ENCODE assay signal across 8 mouse cellular contexts in the genomic region with DNA sequence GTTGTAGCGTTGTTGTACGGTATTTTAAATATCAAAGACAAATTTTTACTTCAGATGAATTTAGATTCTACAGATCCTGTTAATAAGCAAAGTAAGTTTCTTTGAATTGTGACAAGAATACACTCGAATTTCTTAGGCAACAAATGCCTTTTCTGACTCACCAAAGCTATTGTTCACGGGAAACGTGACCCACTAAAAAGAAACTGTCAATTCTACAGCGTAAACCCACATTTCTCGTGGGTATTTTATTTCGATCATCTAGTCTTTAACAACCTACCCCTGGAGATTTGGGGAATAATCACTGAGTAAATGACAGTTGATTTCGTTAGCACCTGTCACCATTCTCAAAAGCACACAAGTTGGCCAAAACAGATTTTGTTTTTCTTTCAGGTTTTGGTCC. TPM values are rescaled to one million over a fixed set of nuclear protein-coding genes. Genes with fewer than 3 reads are reported as not detected.
A peak's percentile ranks its signal among the peaks of the same experiment; 100 is the strongest.
DNase-seq lines count a peak whose midpoint lies in the region; ATAC-seq and TF ChIP-seq lines count a peak whose summit lies in the region.

No protein-coding gene starts in this region.

- no peaks in the 10 kb centered on the region for H3K36me3 ChIP-seq in embryonic facial prominence, embryonic 11.5 days (replicated peaks; ENCODE audit: control insufficient read depth, insufficient read depth, low read depth, low read length)
- H3K36me3 ChIP-seq in intestine, embryonic 14.5 days (ENCODE audit: control insufficient read depth, insufficient read depth, low read length): no peaks in the 10 kb centered on the region
- no peaks in the 10 kb centered on the region for H3K36me3 ChIP-seq in neural tube, embryonic 12.5 days

- H3K4me2 ChIP-seq in embryonic facial prominence, embryonic 11.5 days (ENCODE audit: low read depth, low read length): peak overlapping the region; percentile 63
- peak overlapping the region; percentile 89 for H3K4me2 ChIP-seq in intestine, embryonic 14.5 days (ENCODE audit: low read length)
- H3K4me2 ChIP-seq in neural tube, embryonic 12.5 days (replicated peaks): peak overlapping the region; percentile 71

- H3K27me3 ChIP-seq in embryonic facial prominence, embryonic 11.5 days (ENCODE audit: control insufficient read depth, insufficient read depth, low read length): no peaks in the 10 kb centered on the region
- no peaks in the 10 kb centered on the region for H3K27me3 ChIP-seq in intestine, embryonic 14.5 days (replicated peaks; ENCODE audit: control insufficient read depth, insufficient read depth, low read length)
- no peaks in the 10 kb centered on the region for H3K27me3 ChIP-seq in neural tube, embryonic 12.5 days (replicated peaks)

- WGBS in lung, adult 2 months: 2% methylated on average over 9 of the region's 9 CpGs
- 16% methylated on average over 9 of the region's 9 CpGs for WGBS in embryonic facial prominence, embryonic 11.5 days
- 11% methylated on average over 9 of the region's 9 CpGs for WGBS in intestine, embryonic 14.5 days
- WGBS in neural tube, embryonic 12.5 days: 9% methylated on average over 9 of the region's 9 CpGs

- ATAC-seq in embryonic facial prominence, embryonic 11.5 days (replicated peaks; ENCODE audit: insufficient number of reproducible peaks, low FRiP score, low TSS enrichment, low read depth): no peak
- no peak for ATAC-seq in intestine, embryonic 14.5 days (replicated peaks; ENCODE audit: low FRiP score, low TSS enrichment, low read depth)
- no peak for ATAC-seq in neural tube, embryonic 12.5 days (ENCODE audit: low FRiP score, low read depth)

- H3K4me1 ChIP-seq in lung, adult 2 months (ENCODE audit: control insufficient read depth, insufficient read depth, low read length): no peaks in the 10 kb centered on the region
- no peaks in the 10 kb centered on the region for H3K4me1 ChIP-seq in embryonic facial prominence, embryonic 11.5 days (ENCODE audit: control insufficient read depth, insufficient read depth, low read length)
- no peaks in the 10 kb centered on the region; the same call in 1 of the 2 replicates for H3K4me1 ChIP-seq in intestine, embryonic 14.5 days (replicated peaks; ENCODE audit: control insufficient read depth, insufficient read depth, low read length)
- H3K4me1 ChIP-seq in neural tube, embryonic 12.5 days: peaks cover 6% of the 10 kb centered on the region; the same call in 1 of the 2 replicates

- TF ChIP-seq POLR2A in lung, adult 2 months (IDR thresholded peaks at IDR 0.05; ENCODE audit: borderline replicate concordance, extremely low read depth, low read depth, low read length): no peak

- peak overlapping the region; percentile 100 for H3K9ac ChIP-seq in embryonic facial prominence, embryonic 11.5 days (replicated peaks; ENCODE audit: low read length)
- peak overlapping the region; percentile 92 for H3K9ac ChIP-seq in intestine, embryonic 14.5 days (ENCODE audit: low read length)
- peak overlapping the region; percentile 99 for H3K9ac ChIP-seq in neural tube, embryonic 12.5 days

- no peaks in the 10 kb centered on the region for H3K9me3 ChIP-seq in embryonic facial prominence, embryonic 11.5 days (replicated peaks; ENCODE audit: control insufficient read depth, low read length)
- H3K9me3 ChIP-seq in intestine, embryonic 14.5 days (ENCODE audit: control insufficient read depth, low read length): no peaks in the 10 kb centered on the region
- H3K9me3 ChIP-seq in neural tube, embryonic 12.5 days: no peaks in the 10 kb centered on the region

- TF ChIP-seq CTCF in lung, adult 2 months (IDR thresholded peaks at IDR 0.05; ENCODE audit: insufficient read depth, low read length): no peak

- H3K4me3 ChIP-seq in lung, adult 2 months (replicated peaks; ENCODE audit: extremely low read depth, low read depth, low read length): peak overlapping the region; percentile 84
- H3K4me3 ChIP-seq in embryonic facial prominence, embryonic 11.5 days (ENCODE audit: low read depth, low read length): peak overlapping the region; percentile 95
- H3K4me3 ChIP-seq in intestine, embryonic 14.5 days (ENCODE audit: low read depth, low read length): peak overlapping the region; percentile 73
- H3K4me3 ChIP-seq in neural tube, embryonic 12.5 days: peak overlapping the region; percentile 96

- no peak overlapping the region; the same call in 1 of the 2 replicates for H3K27ac ChIP-seq in embryonic facial prominence, embryonic 11.5 days (replicated peaks; ENCODE audit: low read depth, low read length)
- H3K27ac ChIP-seq in intestine, embryonic 14.5 days (ENCODE audit: low read depth): peak overlapping the region; percentile 95; the same call in 1 of the 2 replicates
- H3K27ac ChIP-seq in neural tube, embryonic 12.5 days: no peak overlapping the region; the same call in 1 of the 2 replicates

- no peak for DNase-seq in lung, adult 2 months
- no peak for DNase-seq in lung, postnatal 36 days
- DNase-seq in embryonic facial prominence, embryonic 11.5 days (ENCODE audit: low spot score): no peak
- no peak for DNase-seq in intestine, embryonic 14.5 days (ENCODE audit: low spot score)
- DNase-seq in cerebellum, postnatal 10 days: no peak
- DNase-seq in right cerebral cortex, postnatal 10 days (ENCODE audit: low spot score in 2 of 2): no peak
- no peak for DNase-seq in kidney, adult 9 months

RNA-seq across cellular contexts. Expression of gene Ezh2, which starts 1.6 kb away (rescaled TPM):
- 2.6 and 4.9 TPM in 2 replicates for polyA plus RNA-seq in lung, adult 2 months (2012; rRNA removed)
- 177 and 206 TPM in 2 replicates for polyA plus RNA-seq in embryonic facial prominence, embryonic 11.5 days (2014; fragmentation: Nextera tagmentation; extraction: Ambion mirVana)
- 75.4 and 78.2 TPM in 2 replicates for polyA plus RNA-seq in intestine, embryonic 14.5 days (2014; fragmentation: Nextera tagmentation; extraction: Ambion mirVana)
- polyA plus RNA-seq in neural tube, embryonic 12.5 days (2016; fragmentation: Nextera tagmentation; extraction: Ambion mirVana): 161 and 162 TPM in 2 replicates

Comparison
In these comparisons a context has a peak if more than half of its experiments do, and no peak if none do; other contexts are left out.
1. RNA of gene Ezh2, which starts 1.6 kb away (polyA plus RNA-seq): 177 to 206 TPM in embryonic facial prominence, embryonic 11.5 days, 161 to 162 TPM in neural tube, embryonic 12.5 days and 75.4 to 78.2 TPM in intestine, embryonic 14.5 days; 2.6 to 4.9 TPM in lung, adult 2 months; every median in the first group is over 10 times any median in the second.
2. Peak in every context shown above with its lines, with median percentiles within 50 percentile points of each other: H3K4me3 ChIP-seq, H3K4me2 ChIP-seq and H3K9ac ChIP-seq.